In genomic region chr5:139658865-139659264, GRCm38 (mm10) we compare ENCODE assay signal across 15 mouse cellular contexts.
A peak's percentile ranks its signal among the peaks of the same experiment; 100 is the strongest.
DNase-seq lines count a peak whose midpoint lies in the region; ATAC-seq and TF ChIP-seq lines count a peak whose summit lies in the region.
"Had no signal": no experiment of that assay in that cellular context is flagged by ENCODE, and none has a peak within 500 bp of the region (broad histone marks: within the 10 kb centered on the region; RNA-seq: fewer than 3 reads in every experiment).

No protein-coding gene starts in this region.

- intact Hi-C loops in left cerebral cortex, adult 2 months (cut with DNase I): no loop called here

- TF ChIP-seq CTCF in kidney, postnatal 0 days (IDR thresholded peaks at IDR 0.05; ENCODE audit: low read depth): no peak
- TF ChIP-seq CTCF in left cerebral cortex, adult 2 months (IDR thresholded peaks at IDR 0.05): no peak

- H3K9me3 ChIP-seq in forebrain, embryonic 12.5 days: no peaks in the 10 kb centered on the region
- no peaks in the 10 kb centered on the region for H3K9me3 ChIP-seq in forebrain, embryonic 11.5 days (ENCODE audit: control insufficient read depth, low read length)
- no peaks in the 10 kb centered on the region for H3K9me3 ChIP-seq in kidney, postnatal 0 days (replicated peaks; ENCODE audit: low read length)
- H3K9me3 ChIP-seq in forebrain, embryonic 14.5 days (replicated peaks; ENCODE audit: control insufficient read depth, low read length): no peaks in the 10 kb centered on the region
- no peaks in the 10 kb centered on the region for H3K9me3 ChIP-seq in midbrain, embryonic 13.5 days
- H3K9me3 ChIP-seq: liver, embryonic 12.5 days had no signal

- ATAC-seq in forebrain, embryonic 12.5 days (ENCODE audit: low FRiP score): no peak
- ATAC-seq in forebrain, embryonic 11.5 days (replicated peaks; ENCODE audit: low FRiP score): no peak
- ATAC-seq in kidney, postnatal 0 days (replicated peaks; ENCODE audit: low FRiP score, low read depth): no peak; the same call in 1 of the 2 replicates
- ATAC-seq in forebrain, embryonic 14.5 days: 0 out of 2 replicates have a peak, but pooled peaks have one; percentile 18
- ATAC-seq in midbrain, embryonic 13.5 days: peak; percentile 41
- ATAC-seq: liver, embryonic 12.5 days had no signal

- peak overlapping the region; percentile 42 for H3K4me2 ChIP-seq in forebrain, embryonic 12.5 days
- H3K4me2 ChIP-seq in forebrain, embryonic 11.5 days (ENCODE audit: low read depth, low read length, severe bottlenecking): no peak overlapping the region; the same call in 1 of the 2 replicates
- H3K4me2 ChIP-seq in kidney, postnatal 0 days (ENCODE audit: low read length): peak overlapping the region; percentile 30
- no peak overlapping the region; the same call in 1 of the 2 replicates for H3K4me2 ChIP-seq in forebrain, embryonic 14.5 days (ENCODE audit: low read length)
- H3K4me2 ChIP-seq in midbrain, embryonic 13.5 days (replicated peaks): peak overlapping the region; percentile 45; the same call in 1 of the 2 replicates
- H3K4me2 ChIP-seq: liver, embryonic 12.5 days had no signal

- H3K27me3 ChIP-seq in forebrain, embryonic 12.5 days: peaks cover 77% of the 10 kb centered on the region
- H3K27me3 ChIP-seq in forebrain, embryonic 11.5 days (ENCODE audit: control insufficient read depth, insufficient read depth, low read length): peaks cover 24% of the 10 kb centered on the region
- 0 out of 2 replicates have a peak, but pooled peaks cover 9% of the 10 kb centered on the region for H3K27me3 ChIP-seq in kidney, postnatal 0 days (ENCODE audit: insufficient read depth, low read length)
- peaks cover 21% of the 10 kb centered on the region for H3K27me3 ChIP-seq in forebrain, embryonic 14.5 days (replicated peaks; ENCODE audit: control insufficient read depth, insufficient read depth, low read length)
- peaks cover 41% of the 10 kb centered on the region for H3K27me3 ChIP-seq in midbrain, embryonic 13.5 days

- DNase-seq in forebrain, embryonic 11.5 days (ENCODE audit: low spot score): no peak
- no peak for DNase-seq in kidney, postnatal 0 days (ENCODE audit: low spot score)
- DNase-seq in kidney, postnatal 36 days: no peak
- DNase-seq in forebrain, embryonic 14.5 days (ENCODE audit: low spot score): no peak
- no peak for DNase-seq in left cerebral cortex, adult 2 months (ENCODE audit: extremely low spot score in 1 of 2, low spot score in 2 of 2)
- no peak for DNase-seq in liver
- DNase-seq: adrenal gland, postnatal 25 days; cerebellum, adult 8-10 months; heart, postnatal 14 days; kidney, adult 18-20 months; thymus, postnatal 4 days had no signal

- H3K9ac ChIP-seq in forebrain, embryonic 12.5 days: no peak overlapping the region
- no peak overlapping the region for H3K9ac ChIP-seq in forebrain, embryonic 11.5 days (ENCODE audit: low read length)
- no peak overlapping the region for H3K9ac ChIP-seq in kidney, postnatal 0 days (ENCODE audit: low read depth, low read length)
- H3K9ac ChIP-seq in forebrain, embryonic 14.5 days (ENCODE audit: low read length): no peak overlapping the region
- no peak overlapping the region for H3K9ac ChIP-seq in midbrain, embryonic 13.5 days (replicated peaks)
- H3K9ac ChIP-seq: liver, embryonic 12.5 days had no signal

- peak overlapping the region; percentile 48 for H3K27ac ChIP-seq in forebrain, embryonic 12.5 days
- H3K27ac ChIP-seq in forebrain, embryonic 11.5 days (ENCODE audit: low read depth, low read length): no peak overlapping the region
- 0 out of 2 replicates have a peak overlapping the region, but pooled peaks have one; percentile 19 for H3K27ac ChIP-seq in kidney, postnatal 0 days
- no peak overlapping the region for H3K27ac ChIP-seq in forebrain, embryonic 14.5 days (ENCODE audit: low read depth, low read length)
- H3K27ac ChIP-seq in midbrain, embryonic 13.5 days: 0 out of 2 replicates have a peak overlapping the region, but pooled peaks have one; percentile 32
- H3K27ac ChIP-seq in left cerebral cortex, adult 2 months: no peak overlapping the region
- H3K27ac ChIP-seq: liver, embryonic 12.5 days had no signal

- 28% methylated on average over 7 of the region's 7 CpGs for WGBS in forebrain, embryonic 12.5 days
- WGBS in forebrain, embryonic 11.5 days: 30% methylated on average over 7 of the region's 7 CpGs
- 41% methylated on average over 7 of the region's 7 CpGs for WGBS in kidney, postnatal 0 days
- WGBS in forebrain, embryonic 14.5 days: 25% methylated on average over 7 of the region's 7 CpGs
- WGBS in midbrain, embryonic 13.5 days: 20% methylated on average over 7 of the region's 7 CpGs

- peaks cover 14% of the 10 kb centered on the region for H3K4me1 ChIP-seq in forebrain, embryonic 12.5 days
- H3K4me1 ChIP-seq in forebrain, embryonic 11.5 days (replicated peaks; ENCODE audit: control insufficient read depth, insufficient read depth, low read length): peaks cover 5% of the 10 kb centered on the region; the same call in 1 of the 2 replicates
- peaks cover 10% of the 10 kb centered on the region; the same call in 1 of the 2 replicates for H3K4me1 ChIP-seq in kidney, postnatal 0 days (replicated peaks; ENCODE audit: insufficient read depth, low read length)
- peaks cover 7% of the 10 kb centered on the region; the same call in 1 of the 2 replicates for H3K4me1 ChIP-seq in forebrain, embryonic 14.5 days (ENCODE audit: control insufficient read depth, insufficient read depth, low read length)
- peaks cover 19% of the 10 kb centered on the region for H3K4me1 ChIP-seq in midbrain, embryonic 13.5 days (replicated peaks)
- H3K4me1 ChIP-seq: liver, embryonic 12.5 days had no signal

- H3K36me3 ChIP-seq in forebrain, embryonic 12.5 days (replicated peaks): no peaks in the 10 kb centered on the region
- no peaks in the 10 kb centered on the region for H3K36me3 ChIP-seq in forebrain, embryonic 11.5 days (ENCODE audit: control insufficient read depth, insufficient read depth, low read length)
- H3K36me3 ChIP-seq in kidney, postnatal 0 days (ENCODE audit: insufficient read depth, low read length): no peaks in the 10 kb centered on the region
- H3K36me3 ChIP-seq in forebrain, embryonic 14.5 days (ENCODE audit: control insufficient read depth, insufficient read depth, low read length): no peaks in the 10 kb centered on the region
- H3K36me3 ChIP-seq in midbrain, embryonic 13.5 days: no peaks in the 10 kb centered on the region
- H3K36me3 ChIP-seq: liver, embryonic 12.5 days had no signal

- H3K4me3 ChIP-seq in forebrain, embryonic 12.5 days (replicated peaks): no peak overlapping the region
- H3K4me3 ChIP-seq in forebrain, embryonic 11.5 days (ENCODE audit: low read depth, low read length): no peak overlapping the region
- no peak overlapping the region for H3K4me3 ChIP-seq in kidney, postnatal 0 days (replicated peaks; ENCODE audit: low read depth, low read length)
- H3K4me3 ChIP-seq in forebrain, embryonic 14.5 days (ENCODE audit: low read depth, low read length): no peak overlapping the region
- no peak overlapping the region for H3K4me3 ChIP-seq in midbrain, embryonic 13.5 days (replicated peaks)
- H3K4me3 ChIP-seq in left cerebral cortex, adult 2 months: no peak overlapping the region
- H3K4me3 ChIP-seq: liver, embryonic 12.5 days; myocyte had no signal

Comparison
In these comparisons a context has a peak if more than half of its experiments do, and no peak if none do; other contexts are left out.
1. ATAC-seq: peak in forebrain, embryonic 14.5 days (single experiment) and midbrain, embryonic 13.5 days (single experiment); none in forebrain, embryonic 12.5 days (single experiment), forebrain, embryonic 11.5 days (single experiment) and kidney, postnatal 0 days (single experiment).
2. H3K27ac ChIP-seq: peak in forebrain, embryonic 12.5 days (single experiment), kidney, postnatal 0 days (single experiment) and midbrain, embryonic 13.5 days (single experiment); none in forebrain, embryonic 11.5 days (single experiment), forebrain, embryonic 14.5 days (single experiment) and left cerebral cortex, adult 2 months (single experiment).
3. H3K4me2 ChIP-seq: peak in forebrain, embryonic 12.5 days (single experiment), kidney, postnatal 0 days (single experiment) and midbrain, embryonic 13.5 days (single experiment); none in forebrain, embryonic 11.5 days (single experiment) and forebrain, embryonic 14.5 days (single experiment).